Mouse (Mus musculus) gonadal fat pad, adult 2 months (tissue): Measurements from ENCODE around the gene Mthfsd. TPM values are rescaled to one million over a fixed set of nuclear protein-coding genes. Genes with fewer than 3 reads are reported as not detected.

Experiments used
- DNase-seq: peaks from one replicate; pipeline ENCODE4 v3.0.0-alpha.2; 2012; ENCODE audit warnings: low read depth
- polyA plus RNA-seq: library from polyadenylated mRNA; depleted of rRNA; stranded (reverse); fragments of >200 nt; gene quantifications from 2 replicates; pipeline ENCODE4 v1.2.3, GENCODE M21; 2012

The Mthfsd gene
- polyA plus RNA-seq, 1 experiment = 86.4 TPM

DNA sequence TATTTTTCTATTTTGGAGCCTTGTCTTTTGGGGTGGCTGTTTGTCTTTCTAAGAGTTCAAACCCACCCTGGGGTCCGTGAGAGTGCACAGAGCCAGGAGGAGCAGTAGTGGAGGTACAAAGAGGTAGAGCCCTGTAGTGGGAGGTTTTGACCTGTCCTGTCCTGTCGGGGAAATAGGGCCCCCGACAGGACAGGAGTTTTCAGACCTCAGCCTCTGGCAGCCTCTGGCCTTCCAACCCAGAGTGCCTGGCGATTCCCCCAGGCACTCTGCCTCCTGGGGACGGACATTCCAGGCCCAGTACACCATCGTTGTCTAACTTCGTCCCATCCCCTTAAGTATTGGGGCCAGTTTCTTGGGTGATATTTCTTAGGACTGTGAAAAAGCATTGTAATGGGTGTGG lies 14.2 kb upstream of the Mthfsd start:
- DNase-seq = no peak

- no peak for DNase-seq
Measured at GRCm38 (mm10) chr8:121121704-121122103, 13.5 kb upstream of the Mthfsd start.

GRCm38 (mm10) chr8:121120456-121121419 lies 12.5 kb upstream of the Mthfsd start:
- no peak for DNase-seq

GRCm38 (mm10) chr8:121119635-121120455 lies 11.7 kb upstream of the Mthfsd start:
- DNase-seq = no peak

GRCm38 (mm10) chr8:121118634-121119420 lies 10.6 kb upstream of the Mthfsd start:
- DNase-seq = no peak

DNA sequence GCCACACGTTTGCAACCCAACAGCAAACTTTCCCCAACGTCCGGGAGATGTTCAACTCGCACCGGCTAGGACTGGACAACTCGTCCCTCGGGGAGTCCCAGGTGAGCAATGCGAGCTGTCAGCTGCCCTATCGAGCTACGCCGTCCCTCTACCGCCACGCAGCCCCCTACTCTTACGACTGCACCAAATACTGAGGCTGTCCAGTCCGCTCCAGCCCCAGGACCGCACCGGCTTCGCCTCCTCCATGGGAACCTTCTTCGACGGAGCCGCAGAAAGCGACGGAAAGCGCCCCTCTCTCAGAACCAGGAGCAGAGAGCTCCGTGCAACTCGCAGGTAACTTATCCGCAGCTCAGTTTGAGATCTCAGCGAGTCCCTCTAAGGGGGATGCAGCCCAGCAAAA lies 9.7 kb upstream of the Mthfsd start:
- DNase-seq = no peak

DNA sequence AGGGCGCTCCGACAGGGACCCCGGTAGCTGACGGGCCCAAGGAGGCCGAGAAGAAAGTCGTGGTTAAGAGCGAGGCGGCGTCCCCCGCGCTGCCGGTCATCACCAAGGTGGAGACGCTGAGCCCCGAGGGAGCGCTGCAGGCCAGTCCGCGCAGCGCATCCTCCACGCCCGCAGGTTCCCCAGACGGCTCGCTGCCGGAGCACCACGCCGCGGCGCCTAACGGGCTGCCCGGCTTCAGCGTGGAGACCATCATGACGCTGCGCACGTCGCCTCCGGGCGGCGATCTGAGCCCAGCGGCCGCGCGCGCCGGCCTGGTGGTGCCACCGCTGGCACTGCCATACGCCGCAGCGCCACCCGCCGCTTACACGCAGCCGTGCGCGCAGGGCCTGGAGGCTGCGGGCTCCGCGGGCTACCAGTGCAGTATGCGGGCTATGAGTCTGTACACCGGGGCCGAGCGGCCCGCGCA lies 9.0 kb upstream of the Mthfsd start:
- no peak for DNase-seq

DNA sequence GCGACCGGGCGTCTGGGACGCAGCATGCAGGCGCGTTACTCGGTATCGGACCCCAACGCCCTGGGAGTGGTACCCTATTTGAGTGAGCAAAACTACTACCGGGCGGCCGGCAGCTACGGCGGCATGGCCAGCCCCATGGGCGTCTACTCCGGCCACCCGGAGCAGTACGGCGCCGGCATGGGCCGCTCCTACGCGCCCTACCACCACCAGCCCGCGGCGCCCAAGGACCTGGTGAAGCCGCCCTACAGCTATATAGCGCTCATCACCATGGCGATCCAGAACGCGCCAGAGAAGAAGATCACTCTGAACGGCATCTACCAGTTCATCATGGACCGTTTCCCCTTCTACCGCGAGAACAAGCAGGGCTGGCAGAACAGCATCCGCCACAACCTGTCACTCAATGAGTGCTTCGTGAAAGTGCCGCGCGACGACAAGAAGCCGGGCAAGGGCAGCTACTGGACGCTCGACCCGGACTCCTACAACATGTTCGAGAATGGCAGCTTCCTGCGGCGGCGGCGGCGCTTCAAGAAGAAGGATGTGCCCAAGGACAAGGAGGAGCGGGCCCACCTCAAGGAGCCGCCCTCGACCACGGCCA lies 8.5 kb upstream of the Mthfsd start:
- DNase-seq = no peak

DNA sequence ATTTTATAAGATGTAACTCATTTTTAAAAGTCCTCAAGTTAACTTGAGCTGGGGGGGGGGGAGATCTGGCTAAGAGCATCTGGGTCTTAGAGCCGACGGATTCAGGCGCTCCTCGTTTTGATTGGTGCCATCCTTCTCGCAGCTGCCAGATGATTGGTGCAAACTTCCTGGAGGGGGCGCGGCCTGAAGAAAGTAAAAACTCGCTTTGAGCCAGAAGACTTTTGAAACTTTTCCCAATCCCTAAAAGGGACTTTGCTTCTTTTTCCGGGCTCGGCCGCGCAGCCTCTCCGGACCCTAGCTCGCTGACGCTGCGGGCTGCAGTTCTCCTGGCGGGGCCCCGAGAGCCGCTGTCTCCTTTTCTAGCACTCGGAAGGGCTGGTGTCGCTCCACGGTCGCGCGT lies 7.8 kb upstream of the Mthfsd start, which contains the start of gene Foxc2:
TSS of gene Foxc2 (plus strand) at position 224 of the 400 bp plus-strand sequence.
- no peak for DNase-seq

DNA sequence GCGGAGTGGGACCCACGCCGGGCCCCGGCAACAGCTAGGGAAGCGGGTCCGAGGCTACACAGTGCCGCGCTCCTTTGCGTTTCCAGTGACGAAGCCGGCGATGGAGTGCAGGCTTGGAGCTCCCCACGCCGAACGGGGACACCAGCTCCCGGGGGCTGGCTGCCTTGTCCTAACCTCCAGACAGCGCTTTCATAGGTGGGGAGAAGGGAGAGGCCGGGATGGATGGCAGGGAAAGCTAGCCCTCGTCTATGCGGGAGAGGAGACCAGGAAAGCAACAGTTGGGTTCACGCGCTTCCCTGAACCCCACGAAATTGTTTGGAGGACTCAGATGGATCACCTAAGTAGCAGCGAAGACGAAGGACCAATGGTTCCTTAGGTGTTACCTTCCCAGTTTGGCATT lies 6.9 kb upstream of the Mthfsd start:
- no peak for DNase-seq

- peak; percentile 31 for DNase-seq
Measured at GRCm38 (mm10) chr8:121113261-121113660, 5.1 kb upstream of the Mthfsd start.

- no peak for DNase-seq
Measured at GRCm38 (mm10) chr8:121111145-121111907, 3.1 kb upstream of the Mthfsd start.

DNA sequence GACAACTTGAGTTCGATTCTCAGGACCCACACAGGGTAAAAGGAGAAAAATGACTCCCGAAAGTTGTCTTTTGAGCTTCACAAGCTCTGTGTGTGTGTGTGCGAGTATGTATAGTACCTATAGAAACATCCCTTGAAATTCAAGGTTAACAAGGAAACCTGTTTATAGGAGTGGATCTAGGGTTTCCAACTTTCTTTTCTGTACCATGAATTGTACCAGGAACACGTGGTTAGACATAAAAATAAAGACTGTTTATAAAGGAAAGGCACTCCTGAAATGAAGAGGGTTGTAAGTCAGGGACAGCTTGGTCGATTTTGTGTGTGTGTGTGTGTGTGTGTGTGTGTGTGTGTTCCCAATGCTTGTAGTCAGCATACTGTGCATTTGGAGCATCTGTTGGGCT lies 465 bp upstream of the Mthfsd start:
- DNase-seq = no peak

GRCm38 (mm10) chr8:121104049-121104818 lies 4.0 kb downstream of the Mthfsd start:
- DNase-seq = no peak

DNA sequence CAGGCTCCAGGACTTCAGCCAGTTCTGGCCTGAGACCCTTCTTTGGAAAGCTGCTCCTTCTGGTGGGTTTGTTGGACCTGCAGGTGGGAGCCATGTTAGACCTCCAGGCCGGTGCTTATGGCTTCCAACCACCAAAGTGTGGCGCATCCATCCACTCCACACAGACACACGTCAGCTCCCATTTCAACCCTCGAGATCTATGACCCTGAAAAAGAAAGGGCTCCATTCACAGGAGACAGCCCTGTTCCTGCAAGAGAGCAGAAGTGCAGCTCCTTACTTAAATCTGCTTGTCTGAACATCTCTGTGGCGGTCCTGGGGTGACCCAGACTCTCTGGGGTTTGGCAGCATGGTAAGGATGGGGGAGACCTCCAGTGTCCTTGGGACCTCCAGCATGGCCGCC lies 14.7 kb downstream of the Mthfsd start:
- no peak for DNase-seq

DNA sequence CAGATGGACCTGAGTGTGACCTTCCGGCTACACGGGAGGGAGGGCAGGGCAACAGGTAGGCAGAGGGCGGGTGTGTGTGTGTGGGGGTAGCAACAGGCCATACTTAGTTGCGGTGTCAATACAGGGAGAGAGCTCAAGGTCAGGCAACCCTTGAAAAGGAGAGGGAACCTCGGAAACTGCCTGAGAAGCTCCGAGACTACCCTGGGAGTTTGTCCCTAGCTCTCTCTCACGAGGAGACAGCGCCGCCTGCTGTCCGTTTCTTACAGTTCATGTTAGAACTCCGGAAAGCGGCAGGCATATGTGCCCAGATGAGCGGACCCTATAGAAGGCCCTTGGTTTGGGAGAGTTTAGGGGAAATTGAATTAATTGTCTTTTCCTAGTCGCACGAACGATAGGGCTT lies 15.6 kb downstream of the Mthfsd start:
- no peak for DNase-seq

- no peak for DNase-seq
Measured at GRCm38 (mm10) chr8:121092141-121092540, 16.1 kb downstream of the Mthfsd start.

- no peak for DNase-seq
Measured at GRCm38 (mm10) chr8:121090716-121091115, 17.5 kb downstream of the Mthfsd start.

DNA sequence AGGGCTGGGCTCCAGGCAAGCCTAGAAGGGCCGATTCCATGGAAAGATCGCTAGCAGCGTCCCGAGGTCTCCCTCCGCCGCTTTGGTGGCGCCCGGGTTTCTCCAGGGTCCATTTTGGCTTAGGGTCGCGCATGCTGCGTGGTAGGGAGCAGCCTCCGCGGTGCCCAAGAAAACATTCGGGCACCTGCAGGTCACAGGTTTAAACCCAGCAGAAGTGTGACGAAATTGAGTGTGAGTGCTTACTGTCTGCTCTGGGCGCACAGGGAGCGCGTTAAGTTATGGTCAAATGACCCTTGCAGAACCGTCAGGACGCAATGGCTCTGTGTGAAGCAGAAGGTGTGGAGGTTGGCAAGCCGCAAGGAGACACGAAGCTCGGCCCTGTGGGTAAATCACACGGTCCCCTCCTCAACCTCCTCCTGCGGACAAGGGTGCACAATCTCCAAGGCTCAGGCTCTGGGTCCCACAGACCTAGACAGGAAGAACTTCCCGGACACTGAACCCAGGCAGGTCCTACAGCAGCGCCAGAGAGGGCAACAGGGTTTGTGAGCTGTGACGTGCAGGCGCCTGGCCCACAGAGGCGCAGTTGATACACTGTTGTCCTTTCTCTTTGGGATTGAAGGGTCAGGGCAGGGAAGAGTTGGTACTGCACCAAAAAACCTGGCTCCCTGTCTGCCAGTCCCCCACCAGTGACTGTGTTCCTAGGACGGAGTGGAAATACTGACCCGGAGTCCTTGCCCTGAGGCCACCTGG lies 18.4 kb downstream of the Mthfsd start:
- DNase-seq = no peak
